Mouse (Mus musculus): ENCODE results near the gene C1ql4. TPM values are rescaled to one million over a fixed set of nuclear protein-coding genes. Genes with fewer than 3 reads are reported as not detected.

The C1ql4 gene
- total RNA-seq (2021), result not detected

GRCm38 (mm10) chr15:99087253-99088075, at the start of gene C1ql4:
Gene C1ql4, minus strand, starts transcription at chr15:99087817.
- DNase-seq (ENCODE audit: low spot score in 2 of 2), result no peak
- intact Hi-C loops (cut with DNase I), result no loop called here

- intact Hi-C loops (cut with DNase I), result no loop called here
- no peak for DNase-seq (ENCODE audit: low spot score in 2 of 2)
Measured at GRCm38 (mm10) chr15:99129956-99130910, 42.6 kb upstream of the C1ql4 start.

GRCm38 (mm10) chr15:99129441-99129840, 41.8 kb upstream of the C1ql4 start:
- intact Hi-C loops (cut with DNase I), result no loop called here
- no peak for DNase-seq (ENCODE audit: low spot score in 2 of 2)

- intact Hi-C loops (cut with DNase I), result no loop called here
- no peak for DNase-seq (ENCODE audit: low spot score in 2 of 2)
Measured at GRCm38 (mm10) chr15:99127851-99128522, 40.4 kb upstream of the C1ql4 start.

- intact Hi-C loops (cut with DNase I), result no loop called here
- DNase-seq (ENCODE audit: low spot score in 2 of 2), result peak in 1 of 2 experiments; percentile 7
Measured at GRCm38 (mm10) chr15:99126816-99127365, 39.3 kb upstream of the C1ql4 start.

- DNase-seq (ENCODE audit: low spot score in 2 of 2), result peak; percentile 85 to 91
- intact Hi-C loops (cut with DNase I), result no loop called here
Measured at GRCm38 (mm10) chr15:99126081-99126815, 38.6 kb upstream of the C1ql4 start.

GRCm38 (mm10) chr15:99125711-99126080, 38.1 kb upstream of the C1ql4 start, which contains the start of gene Spats2:
Gene Spats2, plus strand, starts transcription at chr15:99125916.
- intact Hi-C loops (cut with DNase I), result no loop called here
- DNase-seq (ENCODE audit: low spot score in 2 of 2), result no peak

GRCm38 (mm10) chr15:99122642-99123041, 35.0 kb upstream of the C1ql4 start:
- no peak for DNase-seq (ENCODE audit: low spot score in 2 of 2)
- intact Hi-C loops (cut with DNase I), result no loop called here

- intact Hi-C loops (cut with DNase I), result no loop called here
- DNase-seq (ENCODE audit: low spot score in 2 of 2), result no peak
Measured at GRCm38 (mm10) chr15:99120814-99121213, 33.2 kb upstream of the C1ql4 start.

GRCm38 (mm10) chr15:99116539-99116938, 28.9 kb upstream of the C1ql4 start:
- intact Hi-C loops (cut with DNase I), result loop anchor here (5.0 kb wide), 1 partner anchor 104 kb away; no protein-coding TSS in a partner anchor
- no peak for DNase-seq (ENCODE audit: low spot score in 2 of 2)

GRCm38 (mm10) chr15:99115065-99115423, 27.4 kb upstream of the C1ql4 start:
- intact Hi-C loops (cut with DNase I), result loop anchor here (5.0 kb wide), 1 partner anchor 103 kb away; no protein-coding TSS in a partner anchor
- DNase-seq (ENCODE audit: low spot score in 2 of 2), result no peak

- intact Hi-C loops (cut with DNase I), result loop anchor here (5.0 kb wide), 2 partner anchors 47 to 102 kb away; no protein-coding TSS in a partner anchor
- no peak for DNase-seq (ENCODE audit: low spot score in 2 of 2)
Measured at GRCm38 (mm10) chr15:99114312-99115064, 26.9 kb upstream of the C1ql4 start.

- no peak for DNase-seq (ENCODE audit: low spot score in 2 of 2)
- intact Hi-C loops (cut with DNase I), result loop anchor here (5.0 kb wide), 1 partner anchor 46 kb away; no protein-coding TSS in a partner anchor
Measured at GRCm38 (mm10) chr15:99113396-99113975, 25.9 kb upstream of the C1ql4 start.

- intact Hi-C loops (cut with DNase I), result loop anchor here (5.0 kb wide), 1 partner anchor 46 kb away; no protein-coding TSS in a partner anchor
- no peak for DNase-seq (ENCODE audit: low spot score in 2 of 2)
Measured at GRCm38 (mm10) chr15:99112843-99113395, 25.3 kb upstream of the C1ql4 start.

GRCm38 (mm10) chr15:99111809-99112208, 24.2 kb upstream of the C1ql4 start:
- DNase-seq (ENCODE audit: low spot score in 2 of 2), result no peak
- intact Hi-C loops (cut with DNase I), result loop anchor here (5.0 kb wide), 1 partner anchor 45 kb away; no protein-coding TSS in a partner anchor

- DNase-seq (ENCODE audit: low spot score in 2 of 2), result no peak
- intact Hi-C loops (cut with DNase I), result loop anchor here (5.0 kb wide), 1 partner anchor 44 kb away; no protein-coding TSS in a partner anchor
Measured at GRCm38 (mm10) chr15:99111139-99111538, 23.5 kb upstream of the C1ql4 start.

- intact Hi-C loops (cut with DNase I), result no loop called here
- DNase-seq (ENCODE audit: low spot score in 2 of 2), result no peak
Measured at GRCm38 (mm10) chr15:99107866-99108265, 20.2 kb upstream of the C1ql4 start.

Data from left cerebral cortex, postnatal 25 days (tissue).